8 mouse cellular contexts compared by ENCODE assay signal in the genomic region with DNA sequence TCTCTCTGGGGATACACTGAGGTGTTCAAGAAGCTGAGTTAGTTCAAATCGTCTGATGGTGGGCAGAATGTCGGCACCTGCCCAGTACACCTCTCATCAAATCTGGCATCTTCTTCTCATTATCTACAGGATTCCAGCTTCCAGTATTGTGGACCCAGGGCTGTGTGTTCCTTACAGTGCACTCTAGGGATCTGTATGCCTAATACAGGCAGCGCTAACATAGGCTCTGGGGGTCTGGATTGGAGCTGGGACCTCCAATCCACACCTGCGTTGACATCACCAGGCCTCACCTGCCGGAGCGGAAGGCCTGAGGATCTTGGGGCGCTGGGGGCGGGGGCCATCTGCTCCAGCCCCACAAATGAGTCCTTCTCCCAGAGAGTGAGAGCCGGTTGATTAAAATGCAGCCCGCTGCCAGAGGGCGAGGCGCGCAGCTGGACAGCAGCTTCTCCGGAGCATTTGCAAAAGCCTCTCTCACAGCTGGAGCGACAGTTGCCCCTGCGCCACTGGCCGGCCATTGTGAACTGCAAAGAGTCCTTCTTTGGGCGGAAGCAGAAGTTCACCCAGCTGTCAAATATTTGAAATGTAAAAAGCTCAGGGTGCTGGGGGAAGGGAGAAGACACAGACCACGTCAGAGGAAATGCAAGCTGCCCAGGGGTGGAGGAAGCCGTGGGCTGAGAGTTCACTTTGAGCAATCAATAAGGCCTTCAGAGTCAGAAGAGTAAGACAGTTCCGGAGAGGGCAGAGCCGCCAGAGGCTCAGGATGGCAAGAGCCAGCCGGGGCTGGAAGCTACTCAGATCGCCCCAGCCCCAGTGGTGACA.
DNase-seq lines count a peak whose midpoint lies in the region; ATAC-seq lines count a peak whose summit lies in the region.

No protein-coding gene starts in this region.

- H3K9ac ChIP-seq in embryonic facial prominence, embryonic 11.5 days (replicated peaks; ENCODE audit: low read length): peak overlapping the region; percentile 10; the same call in 1 of the 2 replicates

- 8% methylated on average over 24 of the region's 24 CpGs for WGBS in embryonic facial prominence, embryonic 11.5 days

- no peak overlapping the region for H3K27ac ChIP-seq in embryonic facial prominence, embryonic 11.5 days (replicated peaks; ENCODE audit: low read depth, low read length)

- peak; percentile 8 for DNase-seq in kidney, adult 11 months
- no peak for DNase-seq in kidney, adult 18-20 months
- peak; percentile 47 for DNase-seq in embryonic facial prominence, embryonic 11.5 days (ENCODE audit: low spot score)
- DNase-seq in heart, postnatal 25 days (ENCODE audit: low spot score): peak; percentile 10
- DNase-seq in kidney, postnatal 4 days: peak; percentile 50 to 68
- DNase-seq in spleen, postnatal 36 days (ENCODE audit: low spot score in 2 of 2): peak; percentile 83 to 86

- H3K27me3 ChIP-seq in embryonic facial prominence, embryonic 11.5 days (ENCODE audit: control insufficient read depth, insufficient read depth, low read length): no peaks in the 10 kb centered on the region

- no peak for ATAC-seq in embryonic facial prominence, embryonic 11.5 days (replicated peaks; ENCODE audit: insufficient number of reproducible peaks, low FRiP score, low TSS enrichment, low read depth)
- ATAC-seq in megakaryocyte progenitor cell, adult 5-6 weeks (replicated peaks; ENCODE audit: poor library complexity): peak; percentile 81
- no peak for ATAC-seq in erythroblast, adult 5-6 weeks (replicated peaks; ENCODE audit: low FRiP score, poor library complexity, severe bottlenecking)

- peak overlapping the region; percentile 30 for H3K4me2 ChIP-seq in embryonic facial prominence, embryonic 11.5 days (ENCODE audit: low read depth, low read length)

- no peaks in the 10 kb centered on the region for H3K9me3 ChIP-seq in embryonic facial prominence, embryonic 11.5 days (replicated peaks; ENCODE audit: control insufficient read depth, low read length)

- intact Hi-C loops in heart, postnatal 25 days (cut with DNase I): no loop called here

- no peak overlapping the region; the same call in 1 of the 2 replicates for H3K4me3 ChIP-seq in embryonic facial prominence, embryonic 11.5 days (ENCODE audit: low read depth, low read length)

- H3K36me3 ChIP-seq in embryonic facial prominence, embryonic 11.5 days (replicated peaks; ENCODE audit: control insufficient read depth, insufficient read depth, low read depth, low read length): no peaks in the 10 kb centered on the region

- no peaks in the 10 kb centered on the region for H3K4me1 ChIP-seq in embryonic facial prominence, embryonic 11.5 days (ENCODE audit: control insufficient read depth, insufficient read depth, low read length)
